Mouse (Mus musculus) right cerebral cortex, postnatal 14 days (tissue): ENCODE data around the gene Nr2f2.

Experiments
- DNase-seq: peaks from one replicate; pipeline ENCODE4 v3.0.0; 2022

Nr2f2 gene

GRCm38 (mm10) chr7:70365941-70366807, at the start of gene Nr2f2:
Gene Nr2f2, minus strand, starts transcription at chr7:70366735.
- no peak for DNase-seq

DNA sequence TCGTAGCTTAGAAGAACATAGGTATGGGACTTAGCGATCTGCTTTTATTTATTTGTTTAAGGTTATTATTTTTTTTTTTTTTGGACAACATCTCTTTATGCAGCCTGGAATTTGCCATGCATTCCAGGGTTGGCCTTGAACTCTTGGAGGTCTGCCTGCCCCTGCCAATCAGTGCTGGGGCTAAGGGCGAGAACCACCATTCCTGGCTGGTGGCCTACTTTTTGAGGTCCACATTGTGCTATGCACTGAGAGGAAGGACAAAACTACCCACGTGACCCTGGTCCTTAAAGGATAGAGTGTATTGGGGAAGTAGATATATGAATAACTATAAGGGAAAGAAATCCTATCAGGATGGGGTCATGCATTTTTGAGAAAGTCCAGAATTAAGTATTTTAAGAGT, 47.9 kb upstream of the Nr2f2 start:
- DNase-seq: no peak

DNA sequence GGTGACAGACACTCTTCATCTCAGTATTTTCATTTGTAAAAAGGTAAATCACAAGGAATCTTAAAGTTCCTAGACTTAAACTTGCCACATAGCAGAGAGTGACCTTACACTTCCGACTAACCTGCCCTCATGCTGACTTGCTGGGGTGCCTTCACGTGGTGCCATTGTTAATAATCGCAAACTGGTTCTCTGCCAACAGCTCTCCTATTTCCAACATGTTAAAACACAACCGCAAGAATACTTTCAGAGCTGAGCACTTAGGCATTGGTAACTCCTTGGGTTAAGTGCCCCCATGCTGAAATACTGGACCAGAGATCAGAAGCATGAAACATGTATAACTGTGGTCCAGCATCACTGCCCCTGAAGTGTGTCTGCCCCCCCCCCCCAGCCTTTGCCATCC, 47.1 kb upstream of the Nr2f2 start:
- DNase-seq: no peak

GRCm38 (mm10) chr7:70412900-70413299, 46.4 kb upstream of the Nr2f2 start:
- DNase-seq: no peak

GRCm38 (mm10) chr7:70410350-70410749, 43.8 kb upstream of the Nr2f2 start:
- DNase-seq: no peak

- DNase-seq: no peak
These were observed 43.4 kb upstream of the Nr2f2 start for GRCm38 (mm10) chr7:70409890-70410289.

GRCm38 (mm10) chr7:70408814-70409213, 42.3 kb upstream of the Nr2f2 start:
- no peak for DNase-seq

- no peak for DNase-seq
These were observed 40.6 kb upstream of the Nr2f2 start for GRCm38 (mm10) chr7:70407123-70407522.

DNA sequence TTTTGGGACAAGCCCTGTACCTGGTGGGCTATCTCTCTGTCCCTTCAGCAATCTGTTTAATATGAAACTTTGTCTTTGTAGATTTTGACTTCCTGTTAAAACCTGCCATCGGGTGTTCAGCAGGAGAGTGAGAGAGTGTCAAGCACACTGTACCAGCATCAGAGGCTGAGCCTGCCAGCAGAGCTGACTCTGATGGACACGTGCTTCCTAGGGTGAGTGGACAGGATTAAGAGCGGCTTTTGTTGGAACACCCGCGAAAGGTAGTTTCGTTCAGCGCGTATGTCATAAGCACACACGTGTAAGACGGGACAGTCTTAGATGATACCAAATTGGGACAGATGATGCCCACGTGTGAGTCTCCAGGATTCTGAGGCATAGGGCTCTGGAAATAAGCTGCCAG, 40.0 kb upstream of the Nr2f2 start:
- no peak for DNase-seq

GRCm38 (mm10) chr7:70405466-70405865, 38.9 kb upstream of the Nr2f2 start:
- DNase-seq: no peak

DNA sequence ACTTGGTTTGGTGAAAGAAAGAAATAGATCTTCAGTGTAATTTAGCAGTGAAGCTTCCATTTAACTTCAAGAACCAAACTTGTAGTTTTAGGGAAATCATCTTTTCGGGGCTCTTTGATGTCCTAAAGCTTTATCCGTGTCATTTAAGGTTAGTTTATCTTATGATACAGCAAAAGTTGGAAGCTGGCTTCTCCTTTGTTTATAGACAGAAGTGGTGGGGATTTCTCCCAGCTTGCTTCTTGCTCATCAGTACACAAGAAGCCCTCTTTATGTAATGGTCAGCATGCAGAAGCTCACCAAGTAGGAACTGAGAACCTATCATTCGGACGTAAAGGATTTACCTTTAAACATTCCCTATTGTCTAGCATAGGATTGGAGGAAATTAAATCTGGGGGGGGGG, 16.3 kb upstream of the Nr2f2 start:
- no peak for DNase-seq

DNA sequence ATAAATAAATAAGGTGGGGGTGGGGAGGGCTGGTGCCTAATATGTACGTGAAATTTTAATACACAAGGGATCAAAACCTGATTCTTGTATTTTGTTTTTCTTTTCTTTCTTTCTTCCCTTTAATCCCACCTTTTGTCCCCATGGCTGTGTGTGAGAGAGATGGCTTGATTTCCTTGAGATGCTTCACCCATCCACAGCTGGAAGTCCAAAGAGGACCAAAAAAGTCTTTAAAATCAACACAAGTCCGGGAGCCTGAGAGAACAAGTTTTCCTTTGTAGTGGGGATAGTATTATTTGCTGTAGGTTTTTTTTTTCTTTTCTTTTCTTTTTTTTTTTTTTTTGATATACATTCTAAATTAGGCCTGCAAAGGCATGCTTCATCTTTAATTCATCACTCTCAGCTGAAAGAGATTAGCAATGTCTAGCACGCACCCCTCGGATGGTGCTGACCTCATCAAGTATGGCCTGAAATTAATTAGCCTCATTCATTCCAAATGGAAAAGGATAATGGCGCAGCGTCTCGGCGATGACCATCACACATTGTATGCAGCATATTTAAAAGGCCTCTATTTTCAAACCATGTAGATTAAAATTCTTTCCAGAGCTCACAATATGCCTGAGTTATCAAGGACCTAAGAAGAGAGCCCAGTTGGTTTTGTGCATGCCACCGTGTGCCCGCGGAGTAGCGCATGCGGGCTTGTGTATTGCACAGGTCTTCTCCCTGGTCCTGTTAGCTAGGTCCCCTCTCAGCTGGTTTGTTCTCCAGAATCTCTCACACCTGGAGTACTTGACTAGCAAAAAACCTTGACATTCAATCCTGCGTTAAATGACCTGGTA, 15.1 kb upstream of the Nr2f2 start:
- DNase-seq: no peak

DNA sequence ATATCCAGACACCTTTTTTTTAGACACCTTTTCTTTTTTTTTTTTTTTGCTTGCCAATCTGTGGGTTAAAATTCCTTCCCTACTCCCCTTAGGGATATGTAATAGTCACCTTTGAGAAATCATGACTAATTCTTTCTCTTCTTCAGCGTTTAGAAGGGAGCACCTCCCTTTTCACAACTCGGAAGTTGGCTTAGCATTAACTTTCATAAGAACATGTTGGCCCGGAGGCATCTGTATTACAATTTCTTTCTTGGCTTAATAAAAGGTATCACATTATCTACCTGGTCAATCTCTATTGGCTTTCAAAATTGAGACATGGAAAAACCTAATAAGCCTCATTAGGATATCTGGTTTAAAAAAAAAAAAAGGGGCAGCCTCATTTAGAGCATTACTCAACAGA, 14.4 kb upstream of the Nr2f2 start:
- DNase-seq: no peak

- no peak for DNase-seq
These were observed 13.7 kb upstream of the Nr2f2 start for GRCm38 (mm10) chr7:70380246-70380645.

DNA sequence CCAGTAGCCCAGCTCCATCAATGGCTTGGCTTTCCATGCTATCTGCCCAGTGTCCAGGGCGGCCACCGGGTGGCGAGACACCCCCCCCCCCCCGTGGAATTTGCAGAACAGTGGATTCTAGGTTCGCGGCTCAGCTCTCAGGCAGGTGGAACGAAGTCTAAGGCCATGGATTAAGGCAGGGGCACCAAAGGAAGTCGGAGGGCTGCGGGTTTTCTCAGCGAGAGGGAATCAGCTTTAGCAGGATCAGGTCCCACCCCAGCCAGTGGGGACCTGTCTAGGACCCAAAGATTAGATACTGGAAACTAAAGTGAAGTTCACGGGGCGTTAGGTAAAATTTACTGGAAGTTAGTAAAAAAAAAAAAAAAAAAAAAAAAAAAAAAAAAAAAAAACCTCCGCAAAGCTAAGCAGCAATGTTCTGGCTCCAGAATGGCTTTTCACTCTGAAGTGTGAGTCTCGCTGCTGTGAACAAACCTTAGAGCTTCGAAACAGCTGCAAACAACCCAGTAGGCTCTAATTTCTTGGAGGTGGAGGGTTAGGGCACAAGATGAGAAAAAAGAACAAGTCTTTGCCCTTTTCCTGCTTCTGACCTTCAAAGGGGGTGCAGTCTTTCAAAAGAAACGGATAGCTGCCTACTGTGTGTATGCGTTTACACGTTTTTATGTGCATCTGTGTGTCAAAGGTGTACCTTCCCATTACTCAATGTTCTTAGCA, 4.2 kb upstream of the Nr2f2 start:
- no peak for DNase-seq

DNA sequence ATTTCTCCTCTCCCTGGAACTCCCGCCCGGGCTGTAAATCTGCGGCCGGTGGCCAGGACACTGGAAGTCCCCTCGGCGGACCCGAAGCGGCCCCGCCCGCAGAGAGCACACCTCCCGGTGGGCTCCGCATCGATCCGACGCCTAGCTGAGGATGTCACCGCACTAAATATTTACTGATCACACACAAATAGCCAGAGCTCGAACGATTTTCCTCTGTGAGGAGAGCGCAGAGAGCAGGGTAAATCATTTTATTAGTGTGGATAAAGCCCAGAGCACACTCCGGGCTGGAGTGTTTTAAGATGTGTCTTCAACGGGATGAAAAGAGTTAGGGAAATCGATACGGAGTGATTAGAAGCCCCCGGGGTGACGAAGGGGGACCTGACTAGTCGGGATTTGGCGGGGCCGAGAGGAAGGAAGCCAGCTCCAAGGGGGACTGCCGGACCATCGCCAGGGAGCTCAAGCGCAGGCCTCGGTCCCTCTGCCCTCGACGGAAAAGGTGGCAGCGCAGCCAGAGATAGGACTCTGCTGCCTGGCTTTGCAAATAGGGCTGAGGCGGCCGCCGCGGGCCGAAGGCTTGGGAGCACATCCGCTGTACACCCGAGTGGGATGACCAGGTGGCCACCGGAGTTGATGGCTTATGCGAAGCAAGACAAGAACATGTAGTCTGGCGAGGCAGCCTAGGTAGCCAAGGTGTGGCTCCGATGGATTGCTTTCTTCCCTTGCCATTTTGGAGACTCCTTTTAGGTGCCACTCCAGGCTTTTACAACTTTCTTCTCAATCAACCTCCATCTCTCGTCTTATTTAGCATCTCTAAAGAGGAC, 3.4 kb upstream of the Nr2f2 start:
- DNase-seq: no peak

GRCm38 (mm10) chr7:70369061-70369730, 2.7 kb upstream of the Nr2f2 start:
- no peak for DNase-seq

DNA sequence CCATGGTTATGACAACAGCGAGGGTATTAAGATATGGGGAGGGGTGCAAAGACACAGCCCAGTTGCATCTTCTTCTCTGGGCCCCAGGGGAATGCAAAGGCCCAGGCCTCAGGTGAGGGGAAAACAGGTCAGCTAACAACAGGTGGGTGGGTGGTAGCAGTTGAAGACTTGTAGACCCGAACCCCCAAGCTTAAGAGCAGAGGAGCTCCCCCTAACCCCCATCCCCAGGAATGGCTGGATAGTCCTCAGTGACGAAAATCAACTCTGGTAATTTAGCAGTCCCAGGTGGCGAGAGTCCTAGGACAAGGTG, 2.2 kb upstream of the Nr2f2 start:
- no peak for DNase-seq

- DNase-seq: no peak
These were observed 1.7 kb upstream of the Nr2f2 start for GRCm38 (mm10) chr7:70368268-70368655.

DNA sequence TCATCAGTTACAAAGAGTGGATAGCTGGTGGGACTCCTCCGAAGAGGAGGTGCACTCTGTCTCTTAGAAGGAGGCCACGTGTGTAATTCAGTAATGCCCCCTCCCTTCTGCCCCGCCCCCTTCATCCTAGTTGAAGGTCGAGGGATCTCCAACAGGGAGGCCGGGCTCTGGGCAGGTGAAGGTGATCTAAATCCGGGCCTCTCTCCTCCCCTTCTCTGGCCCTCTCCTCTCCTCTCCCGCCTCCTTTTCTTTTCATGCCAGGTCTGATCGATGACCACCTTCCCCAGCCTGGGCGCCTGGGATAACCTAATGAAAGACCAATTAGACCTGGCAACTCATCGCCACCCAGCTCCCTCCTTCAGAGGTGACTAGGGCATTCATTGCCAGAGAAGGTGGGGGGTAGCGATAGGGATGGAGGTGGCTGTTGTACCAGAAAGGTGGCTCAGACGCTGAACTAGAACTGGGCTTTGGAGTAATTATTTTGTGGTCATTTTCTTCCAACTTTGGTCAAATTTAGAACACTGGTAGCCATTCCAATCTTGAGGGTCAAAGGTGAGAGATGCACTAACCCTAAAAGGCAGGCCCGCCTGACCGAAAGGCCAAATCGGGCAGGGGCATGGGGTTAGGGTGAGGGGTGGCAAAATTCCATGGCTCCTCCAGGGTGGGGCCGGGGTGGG, 1.2 kb upstream of the Nr2f2 start:
- DNase-seq: no peak

- DNase-seq: no peak
These were observed 217 bp upstream of the Nr2f2 start for GRCm38 (mm10) chr7:70366808-70367095.

- DNase-seq: no peak
These were observed 1.1 kb downstream of the Nr2f2 start for GRCm38 (mm10) chr7:70365401-70365811.
